Comparison of ENCODE assay signal across 11 mouse cellular contexts in the genomic region with DNA sequence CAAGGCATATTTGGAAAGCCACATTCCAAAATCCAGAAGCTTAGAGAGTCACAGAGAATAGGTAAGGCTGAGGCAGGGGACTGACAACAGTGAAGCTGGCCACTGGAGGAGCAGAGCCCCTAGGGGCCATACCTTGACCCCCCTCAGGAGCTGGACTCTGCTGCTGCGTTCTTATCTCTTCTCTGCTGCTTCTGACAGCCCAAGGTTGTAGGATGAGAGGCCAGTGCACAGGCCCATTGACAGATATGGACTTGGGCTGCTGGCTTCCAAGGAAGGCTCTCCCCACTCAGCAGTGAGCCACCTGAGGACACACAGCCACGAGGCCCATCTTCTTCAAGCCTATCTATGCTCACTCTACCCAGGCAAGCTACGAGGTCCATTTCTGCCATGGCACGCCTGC. TPM values are rescaled to one million over a fixed set of nuclear protein-coding genes. Genes with fewer than 3 reads are reported as not detected.
DNase-seq lines count a peak whose midpoint lies in the region; ATAC-seq and TF ChIP-seq lines count a peak whose summit lies in the region.
"Had no signal": no experiment of that assay in that cellular context is flagged by ENCODE, and none has a peak within 500 bp of the region (broad histone marks: within the 10 kb centered on the region; RNA-seq: fewer than 3 reads in every experiment).

No protein-coding gene starts in this region.

- no peak overlapping the region for H3K9ac ChIP-seq in intestine, embryonic 14.5 days (ENCODE audit: low read length)
- no peak overlapping the region for H3K9ac ChIP-seq in intestine, embryonic 16.5 days (ENCODE audit: low read depth, low read length)
- peak overlapping the region; percentile 43; the same call in 1 of the 2 replicates for H3K9ac ChIP-seq in forebrain, embryonic 13.5 days
- H3K9ac ChIP-seq in intestine, postnatal 0 days (ENCODE audit: low read depth, low read length) = no peak overlapping the region
- no peak overlapping the region for H3K9ac ChIP-seq in neural tube, embryonic 12.5 days
- H3K9ac ChIP-seq: heart, embryonic 13.5 days had no signal

- no peak for DNase-seq in intestine, embryonic 14.5 days (ENCODE audit: low spot score)
- no peak for DNase-seq in left cerebral cortex, postnatal 14 days (ENCODE audit: low spot score in 2 of 2)
- no peak for DNase-seq in heart, postnatal 25 days (ENCODE audit: low spot score)
- DNase-seq in thymus, adult 18-20 months = no peak
- DNase-seq: thymus, adult 2 months had no signal

- no peak overlapping the region for H3K4me2 ChIP-seq in intestine, embryonic 14.5 days (ENCODE audit: low read length)
- H3K4me2 ChIP-seq in intestine, embryonic 16.5 days (ENCODE audit: low read depth, low read length) = no peak overlapping the region
- peak overlapping the region; percentile 38; the same call in 1 of the 2 replicates for H3K4me2 ChIP-seq in forebrain, embryonic 13.5 days
- no peak overlapping the region for H3K4me2 ChIP-seq in intestine, postnatal 0 days (replicated peaks; ENCODE audit: low read depth)
- 0 out of 2 replicates have a peak overlapping the region, but pooled peaks have one; percentile 40 for H3K4me2 ChIP-seq in neural tube, embryonic 12.5 days (replicated peaks)
- H3K4me2 ChIP-seq: heart, embryonic 13.5 days had no signal

- peaks cover 4% of the 10 kb centered on the region; the same call in 1 of the 2 replicates for H3K36me3 ChIP-seq in intestine, embryonic 14.5 days (ENCODE audit: control insufficient read depth, insufficient read depth, low read length)
- no peaks in the 10 kb centered on the region for H3K36me3 ChIP-seq in intestine, embryonic 16.5 days (ENCODE audit: control insufficient read depth, insufficient read depth, low read length)
- H3K36me3 ChIP-seq in forebrain, embryonic 13.5 days (ENCODE audit: poor library complexity, severe bottlenecking) = no peaks in the 10 kb centered on the region
- peaks cover 13% of the 10 kb centered on the region for H3K36me3 ChIP-seq in intestine, postnatal 0 days (ENCODE audit: control insufficient read depth, insufficient read depth)
- H3K36me3 ChIP-seq in neural tube, embryonic 12.5 days = no peaks in the 10 kb centered on the region
- H3K36me3 ChIP-seq: heart, embryonic 13.5 days had no signal

- no peaks in the 10 kb centered on the region for H3K27me3 ChIP-seq in intestine, embryonic 14.5 days (replicated peaks; ENCODE audit: control insufficient read depth, insufficient read depth, low read length)
- no peaks in the 10 kb centered on the region for H3K27me3 ChIP-seq in intestine, embryonic 16.5 days (replicated peaks; ENCODE audit: control insufficient read depth, insufficient read depth, low read length)
- no peaks in the 10 kb centered on the region for H3K27me3 ChIP-seq in forebrain, embryonic 13.5 days
- no peaks in the 10 kb centered on the region for H3K27me3 ChIP-seq in intestine, postnatal 0 days (replicated peaks; ENCODE audit: control insufficient read depth, insufficient read depth, low read length)
- no peaks in the 10 kb centered on the region for H3K27me3 ChIP-seq in neural tube, embryonic 12.5 days (replicated peaks)
- H3K27me3 ChIP-seq: CH12.LX; heart, embryonic 13.5 days had no signal

- ATAC-seq in intestine, embryonic 14.5 days (replicated peaks; ENCODE audit: low FRiP score, low TSS enrichment, low read depth) = no peak
- ATAC-seq in intestine, embryonic 16.5 days = no peak
- no peak for ATAC-seq in forebrain, embryonic 13.5 days
- ATAC-seq in intestine, postnatal 0 days = no peak
- no peak for ATAC-seq in neural tube, embryonic 12.5 days (ENCODE audit: low FRiP score, low read depth)

- no peak overlapping the region for H3K4me3 ChIP-seq in intestine, embryonic 14.5 days (ENCODE audit: low read depth, low read length)
- no peak overlapping the region for H3K4me3 ChIP-seq in intestine, embryonic 16.5 days (ENCODE audit: low read length)
- H3K4me3 ChIP-seq in forebrain, embryonic 13.5 days = no peak overlapping the region
- no peak overlapping the region for H3K4me3 ChIP-seq in intestine, postnatal 0 days (ENCODE audit: low read depth, low read length)
- no peak overlapping the region for H3K4me3 ChIP-seq in neural tube, embryonic 12.5 days
- H3K4me3 ChIP-seq: heart, embryonic 13.5 days had no signal

- no peak for TF ChIP-seq CTCF in intestine, postnatal 0 days (IDR thresholded peaks at IDR 0.05; ENCODE audit: low read depth)

- WGBS in intestine, embryonic 14.5 days = 65% methylated on average over 4 of the region's 4 CpGs
- 67% methylated on average over 4 of the region's 4 CpGs for whole genome bisulfite sequencing in intestine, embryonic 16.5 days
- 92% methylated on average over 4 of the region's 4 CpGs for WGBS in forebrain, embryonic 13.5 days
- 73% methylated on average over 4 of the region's 4 CpGs for WGBS in intestine, postnatal 0 days
- 86% methylated on average over 4 of the region's 4 CpGs for WGBS in neural tube, embryonic 12.5 days

- H3K9me3 ChIP-seq in intestine, embryonic 14.5 days (ENCODE audit: control insufficient read depth, low read length) = no peaks in the 10 kb centered on the region
- H3K9me3 ChIP-seq in intestine, embryonic 16.5 days (ENCODE audit: control insufficient read depth, low read length) = no peaks in the 10 kb centered on the region
- no peaks in the 10 kb centered on the region for H3K9me3 ChIP-seq in forebrain, embryonic 13.5 days (replicated peaks)
- no peaks in the 10 kb centered on the region for H3K9me3 ChIP-seq in intestine, postnatal 0 days (ENCODE audit: control insufficient read depth)
- H3K9me3 ChIP-seq in neural tube, embryonic 12.5 days = no peaks in the 10 kb centered on the region
- H3K9me3 ChIP-seq: heart, embryonic 13.5 days had no signal

- H3K27ac ChIP-seq in intestine, embryonic 14.5 days (ENCODE audit: low read depth) = 0 out of 2 replicates have a peak overlapping the region, but pooled peaks have one; percentile 62
- no peak overlapping the region for H3K27ac ChIP-seq in intestine, embryonic 16.5 days (ENCODE audit: low read length)
- H3K27ac ChIP-seq in forebrain, embryonic 13.5 days = peak overlapping the region; percentile 97
- H3K27ac ChIP-seq in intestine, postnatal 0 days (ENCODE audit: low read depth, low read length) = peak overlapping the region; percentile 46; the same call in 1 of the 2 replicates
- H3K27ac ChIP-seq in neural tube, embryonic 12.5 days = 0 out of 2 replicates have a peak overlapping the region, but pooled peaks have one; percentile 86
- H3K27ac ChIP-seq: heart, embryonic 13.5 days had no signal

- peaks cover 76% of the 10 kb centered on the region for H3K4me1 ChIP-seq in intestine, embryonic 14.5 days (replicated peaks; ENCODE audit: control insufficient read depth, insufficient read depth, low read length)
- peaks cover 71% of the 10 kb centered on the region for H3K4me1 ChIP-seq in intestine, embryonic 16.5 days (ENCODE audit: control insufficient read depth, insufficient read depth, low read length)
- peaks cover 77% of the 10 kb centered on the region for H3K4me1 ChIP-seq in forebrain, embryonic 13.5 days
- peaks cover 18% of the 10 kb centered on the region for H3K4me1 ChIP-seq in intestine, postnatal 0 days (replicated peaks; ENCODE audit: control insufficient read depth, insufficient read depth, low read length)
- peaks cover 77% of the 10 kb centered on the region for H3K4me1 ChIP-seq in neural tube, embryonic 12.5 days

- intact Hi-C loops in left cerebral cortex, postnatal 14 days (cut with DNase I) = no loop called here
- intact Hi-C loops in heart, postnatal 25 days (cut with DNase I) = no loop called here

RNA-seq across cellular contexts. Expression of a gene that starts 19.5 kb away (rescaled TPM):
- polyA plus RNA-seq in intestine, embryonic 14.5 days (2014; fragmentation: Nextera tagmentation; extraction: Ambion mirVana) = 22.7 and 23.6 TPM in 2 replicates
- 21.4 and 23.9 TPM in 2 replicates for polyA plus RNA-seq in intestine, embryonic 16.5 days (2015; fragmentation: Nextera tagmentation; extraction: Ambion mirVana)
- polyA plus RNA-seq in forebrain, embryonic 13.5 days (2015; fragmentation: Nextera tagmentation; extraction: Ambion mirVana) = 14.8 and 15.8 TPM in 2 replicates
- polyA plus RNA-seq in intestine, postnatal 0 days (2015; fragmentation: Nextera tagmentation; extraction: Ambion mirVana) = 31.5 and 35.6 TPM in 2 replicates
- 19.4 and 21.7 TPM in 2 replicates for polyA plus RNA-seq in neural tube, embryonic 12.5 days (2016; fragmentation: Nextera tagmentation; extraction: Ambion mirVana)
- total RNA-seq in left cerebral cortex, postnatal 14 days (2021) = 10 to 100 TPM; 47.7 to 50.0 TPM
- total RNA-seq in heart, postnatal 25 days (2021) = 10 to 100 TPM; 36.0 to 37.9 TPM

RNA-seq across cellular contexts. Expression of a gene that starts 19.9 kb away (rescaled TPM):
- 0.24 and 0.48 TPM in 2 replicates for polyA plus RNA-seq in intestine, embryonic 14.5 days (2014; fragmentation: Nextera tagmentation; extraction: Ambion mirVana)
- 0.17 and 0.27 TPM in 2 replicates for polyA plus RNA-seq in intestine, embryonic 16.5 days (2015; fragmentation: Nextera tagmentation; extraction: Ambion mirVana)
- polyA plus RNA-seq in forebrain, embryonic 13.5 days (2015; fragmentation: Nextera tagmentation; extraction: Ambion mirVana) = 1.1 and 2.3 TPM in 2 replicates
- polyA plus RNA-seq in intestine, postnatal 0 days (2015; fragmentation: Nextera tagmentation; extraction: Ambion mirVana) = 0.30 and 0.47 TPM in 2 replicates
- 0.70 and 0.93 TPM in 2 replicates for polyA plus RNA-seq in neural tube, embryonic 12.5 days (2016; fragmentation: Nextera tagmentation; extraction: Ambion mirVana)
- total RNA-seq in left cerebral cortex, postnatal 14 days (2021) = under 1 TPM; 0.22 to 0.59 TPM
- not detected for total RNA-seq in heart, postnatal 25 days (2021)

RNA-seq across cellular contexts. Expression of a gene that starts 43.4 kb away (rescaled TPM):
- 8.1 and 9.4 TPM in 2 replicates for polyA plus RNA-seq in intestine, embryonic 14.5 days (2014; fragmentation: Nextera tagmentation; extraction: Ambion mirVana)
- polyA plus RNA-seq in intestine, embryonic 16.5 days (2015; fragmentation: Nextera tagmentation; extraction: Ambion mirVana) = 12.7 and 12.8 TPM in 2 replicates
- polyA plus RNA-seq in forebrain, embryonic 13.5 days (2015; fragmentation: Nextera tagmentation; extraction: Ambion mirVana) = 19.0 TPM in 2 replicates
- 6.1 and 7.5 TPM in 2 replicates for polyA plus RNA-seq in intestine, postnatal 0 days (2015; fragmentation: Nextera tagmentation; extraction: Ambion mirVana)
- polyA plus RNA-seq in neural tube, embryonic 12.5 days (2016; fragmentation: Nextera tagmentation; extraction: Ambion mirVana) = 19.1 and 20.1 TPM in 2 replicates
- total RNA-seq in left cerebral cortex, postnatal 14 days (2021) = 10 to 100 TPM; 31.5 to 32.4 TPM
- total RNA-seq in heart, postnatal 25 days (2021) = 10 to 100 TPM; 15.4 to 18.7 TPM

RNA-seq across cellular contexts. Expression of a gene that starts 43.6 kb away (rescaled TPM):
- 39.3 and 41.0 TPM in 2 replicates for polyA plus RNA-seq in intestine, embryonic 14.5 days (2014; fragmentation: Nextera tagmentation; extraction: Ambion mirVana)
- 50.8 and 51.4 TPM in 2 replicates for polyA plus RNA-seq in intestine, embryonic 16.5 days (2015; fragmentation: Nextera tagmentation; extraction: Ambion mirVana)
- 45.3 and 48.0 TPM in 2 replicates for polyA plus RNA-seq in forebrain, embryonic 13.5 days (2015; fragmentation: Nextera tagmentation; extraction: Ambion mirVana)
- 19.9 and 20.9 TPM in 2 replicates for polyA plus RNA-seq in intestine, postnatal 0 days (2015; fragmentation: Nextera tagmentation; extraction: Ambion mirVana)
- 57.8 and 58.3 TPM in 2 replicates for polyA plus RNA-seq in neural tube, embryonic 12.5 days (2016; fragmentation: Nextera tagmentation; extraction: Ambion mirVana)
- total RNA-seq in left cerebral cortex, postnatal 14 days (2021) = 10 to 100 TPM; 44.5 to 48.0 TPM
- total RNA-seq in heart, postnatal 25 days (2021) = 10 to 100 TPM; 20.1 to 21.4 TPM

RNA-seq across cellular contexts. Expression of a gene that starts 58.0 kb away (rescaled TPM):
- polyA plus RNA-seq in intestine, embryonic 14.5 days (2014; fragmentation: Nextera tagmentation; extraction: Ambion mirVana) = 3.3 and 3.8 TPM in 2 replicates
- polyA plus RNA-seq in intestine, embryonic 16.5 days (2015; fragmentation: Nextera tagmentation; extraction: Ambion mirVana) = 6.9 and 7.6 TPM in 2 replicates
- polyA plus RNA-seq in forebrain, embryonic 13.5 days (2015; fragmentation: Nextera tagmentation; extraction: Ambion mirVana) = 2.1 and 2.5 TPM in 2 replicates
- 4.1 and 4.4 TPM in 2 replicates for polyA plus RNA-seq in intestine, postnatal 0 days (2015; fragmentation: Nextera tagmentation; extraction: Ambion mirVana)
- polyA plus RNA-seq in neural tube, embryonic 12.5 days (2016; fragmentation: Nextera tagmentation; extraction: Ambion mirVana) = 5.6 and 6.9 TPM in 2 replicates
- 1 to 10 TPM; 5.2 to 5.4 TPM for total RNA-seq in left cerebral cortex, postnatal 14 days (2021)
- 10 to 100 TPM in 1 of 2 experiments, 1 to 10 TPM in 1; 9.3 to 12.6 TPM for total RNA-seq in heart, postnatal 25 days (2021)

Comparison
In these comparisons a context has a peak if more than half of its experiments do, and no peak if none do; other contexts are left out.
1. H3K4me2 ChIP-seq: peak in forebrain, embryonic 13.5 days (single experiment) and neural tube, embryonic 12.5 days (single experiment); none in intestine, embryonic 14.5 days (single experiment), intestine, embryonic 16.5 days (single experiment) and intestine, postnatal 0 days (single experiment).